Mouse (Mus musculus): ENCODE results near the gene Aifm2.

- TF ChIP-seq CTCF (IDR thresholded peaks at IDR 0.05; ENCODE audit: borderline replicate concordance, insufficient read depth, low read depth, low read length) = no peak
- no peak for TF ChIP-seq POLR2A (IDR thresholded peaks at IDR 0.05; ENCODE audit: borderline replicate concordance, insufficient read depth, low read length)
Measured at GRCm38 (mm10) chr10:61741873-61742272, 26.8 kb downstream of the Aifm2 start.
